Mouse (Mus musculus) G1E (cell line): ENCODE results near the gene Pparg.

ENCODE experiments used
- CTCF ChIP-seq: IDR thresholded peaks from 2 replicates; pipeline ENCODE4 v1.5.1; 2012; ENCODE audit warnings: low read depth, low read length, inconsistent platforms, mixed read lengths
- GATA2 ChIP-seq: IDR thresholded peaks from 2 replicates; pipeline ENCODE4 v1.6.1; 2012; ENCODE audit warnings: low read depth, low read length, inconsistent platforms, borderline replicate concordance
- POLR2AphosphoS5 ChIP-seq: IDR thresholded peaks from 2 replicates; pipeline ENCODE4 v1.6.1; 2012; ENCODE audit warnings: low read depth, low read length, inconsistent platforms; ENCODE audit not compliant: insufficient replicate concordance
- TAL1 ChIP-seq: conservative IDR thresholded peaks from 2 replicates; pipeline ENCODE4 v1.6.1; 2012; ENCODE audit warnings: low read depth, low read length, inconsistent platforms, mixed read lengths

GRCm38 (mm10) chr6:115511447-115511846 lies 150.7 kb downstream of the Pparg start:
- TF ChIP-seq CTCF (no peak), TAL1 (no peak), POLR2AphosphoS5 (no peak), GATA2 (no peak)
